Mouse (Mus musculus) R1 (cell line): ENCODE measurements around the gene Clic6.

ENCODE experiments used
- DNase-seq: peaks from one replicate; pipeline ENCODE4 v3.0.0-alpha.2; 2018; ENCODE audit warnings: low read depth, low spot score

The Clic6 gene

DNA sequence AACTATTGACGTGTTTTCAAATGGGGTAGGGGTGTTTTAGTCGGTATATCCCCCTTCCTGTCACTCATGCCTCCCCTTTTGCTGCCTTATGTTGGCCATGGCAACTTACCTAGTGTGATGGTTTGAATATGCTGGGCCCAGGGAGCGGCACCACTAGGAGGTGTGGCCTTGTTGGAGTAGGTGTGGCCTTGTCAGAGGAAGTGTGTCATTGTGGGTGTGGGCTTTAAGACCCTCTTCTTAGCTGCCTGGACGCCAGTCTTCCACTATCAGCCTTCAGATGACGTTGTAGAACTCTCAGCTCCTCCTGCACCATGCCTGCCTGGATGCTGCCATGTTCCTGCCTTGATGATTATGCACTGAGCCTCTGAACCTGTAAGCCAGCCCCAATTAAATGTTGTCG lies 14.8 kb upstream of the Clic6 start, which contains the start of gene Rcan1:
Gene Rcan1 (minus strand): TSS at position 162 of the 400 bp plus-strand sequence.
- peak; percentile 76 for DNase-seq

DNA sequence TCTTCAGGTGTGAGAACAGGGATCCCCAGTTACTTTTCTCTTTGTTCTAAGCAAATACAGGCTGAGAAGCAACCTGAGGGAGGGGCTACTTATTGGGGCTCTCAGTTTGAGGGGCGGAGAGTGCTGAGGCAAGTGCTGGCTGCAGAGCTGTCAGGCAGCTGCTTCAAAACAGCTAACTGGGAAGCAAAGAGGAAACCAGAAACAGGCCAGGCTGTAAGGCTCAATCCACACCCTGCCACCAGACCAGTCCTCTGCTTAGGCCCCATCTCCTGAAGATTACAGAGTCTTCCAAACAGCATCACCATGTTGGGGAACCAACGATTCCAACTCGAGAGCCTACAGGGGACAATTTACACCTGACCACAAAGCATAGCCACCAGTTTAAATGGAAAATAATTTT lies 12.6 kb upstream of the Clic6 start:
- DNase-seq: no peak

- peak; percentile 95 for DNase-seq
Measured at GRCm38 (mm10) chr16:92475093-92475860, 10.3 kb upstream of the Clic6 start.

DNA sequence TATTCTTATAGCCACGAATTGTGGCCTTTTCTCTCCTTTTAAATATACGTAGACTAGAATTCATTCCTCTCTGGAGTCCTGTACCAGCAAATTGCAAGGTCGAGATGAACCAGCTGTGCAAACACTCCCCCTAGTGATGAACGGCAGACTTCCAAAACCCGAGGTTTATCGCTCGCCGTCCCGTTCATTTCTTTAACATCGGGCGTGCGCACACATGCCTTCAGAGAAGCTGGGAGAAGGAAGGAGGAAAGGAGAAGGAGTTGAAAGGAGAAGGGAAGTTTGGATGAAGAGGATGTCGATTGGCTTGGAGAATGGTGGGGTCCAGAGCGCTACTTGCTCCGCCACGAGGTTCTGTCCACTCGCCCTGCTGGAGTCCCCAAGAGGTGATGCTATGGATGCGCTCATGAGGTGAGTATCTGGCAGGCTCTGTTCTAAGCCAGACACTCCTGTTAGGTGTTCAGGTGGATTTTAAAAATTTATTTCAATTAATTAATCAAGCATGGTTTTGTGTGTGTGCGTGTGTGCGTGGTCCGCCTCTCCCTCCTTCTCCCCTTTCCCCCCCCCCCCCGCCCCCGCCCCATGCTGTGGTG lies 6.9 kb upstream of the Clic6 start:
- DNase-seq: peak; percentile 69

- DNase-seq: no peak
Measured at GRCm38 (mm10) chr16:92487086-92487485, 1.6 kb downstream of the Clic6 start.

GRCm38 (mm10) chr16:92487489-92487888 lies 2.0 kb downstream of the Clic6 start:
- peak; percentile 67 for DNase-seq

DNA sequence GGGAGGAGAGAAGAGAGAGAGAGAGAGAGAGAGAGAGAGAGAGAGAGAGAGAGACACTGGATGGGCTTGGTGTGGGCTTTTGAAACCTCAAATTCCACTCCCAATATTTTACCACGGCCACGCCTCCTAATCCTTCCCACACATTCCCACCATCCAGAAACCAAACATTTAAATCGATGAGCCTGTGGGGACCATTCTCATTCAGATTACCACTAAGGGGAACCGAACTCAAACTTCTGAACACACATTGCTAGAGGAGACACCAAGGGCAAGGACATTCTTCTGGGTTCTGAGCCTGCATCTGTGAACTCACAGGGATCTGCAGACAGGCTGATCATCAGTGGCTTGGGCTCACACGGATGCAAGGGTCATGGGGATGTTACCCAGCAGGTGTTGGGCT lies 2.9 kb downstream of the Clic6 start:
- peak; percentile 59 for DNase-seq

DNA sequence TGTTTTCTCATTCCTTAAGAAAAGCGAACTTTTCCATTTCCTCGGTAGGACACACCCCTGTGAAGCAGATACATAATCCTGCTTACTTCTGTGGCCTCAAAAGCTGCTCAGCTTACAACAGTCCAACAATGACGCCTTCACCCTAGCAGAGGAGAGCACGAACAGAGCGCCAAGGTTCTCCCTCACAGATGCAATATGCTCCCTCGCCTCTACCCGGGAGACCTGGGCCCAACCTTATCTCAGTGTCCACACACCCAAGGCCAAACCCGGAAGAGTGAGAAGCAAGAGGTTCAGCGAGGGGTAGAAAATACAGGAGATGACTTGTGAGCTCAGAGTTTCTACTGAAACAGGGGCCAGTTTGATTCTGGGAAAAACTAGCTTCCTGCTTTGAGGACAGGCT lies 3.8 kb downstream of the Clic6 start:
- DNase-seq: no peak

DNA sequence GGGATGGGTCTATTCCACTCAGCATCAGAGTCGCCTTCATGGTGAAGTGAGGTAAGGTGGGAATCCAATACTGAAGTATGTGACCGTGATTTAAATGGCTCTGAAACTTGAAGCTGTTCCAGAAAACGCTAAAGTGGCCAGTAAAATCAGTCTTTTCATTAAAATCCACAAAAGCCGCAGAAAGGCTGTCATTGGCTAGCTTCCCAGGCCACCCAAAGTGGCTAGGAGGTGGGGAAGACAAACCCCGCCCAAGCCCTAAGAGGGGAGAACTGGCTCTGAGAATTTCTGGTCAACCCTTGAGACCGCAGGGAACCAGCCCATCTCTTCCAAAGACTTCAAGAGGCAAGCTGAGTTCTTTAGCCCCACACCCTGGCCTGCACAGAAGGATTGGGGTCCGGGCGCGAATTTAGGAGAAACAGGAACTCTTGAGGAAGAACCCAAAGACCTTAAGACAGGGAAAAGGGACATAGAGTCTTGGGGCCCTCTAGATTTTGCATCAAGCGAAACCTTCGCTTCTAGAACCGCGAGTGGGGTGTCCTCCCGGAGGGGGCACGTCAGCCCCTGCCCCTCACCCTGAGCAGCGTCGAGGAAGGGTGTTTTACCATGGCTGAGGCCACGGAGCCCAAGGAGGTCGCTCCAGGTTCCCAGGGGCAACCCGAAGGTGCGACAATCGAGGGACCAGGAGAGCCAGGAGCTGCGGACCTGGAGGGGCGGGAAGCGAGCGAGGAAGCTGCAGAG lies 12.5 kb downstream of the Clic6 start:
- DNase-seq: peak; percentile 36

DNA sequence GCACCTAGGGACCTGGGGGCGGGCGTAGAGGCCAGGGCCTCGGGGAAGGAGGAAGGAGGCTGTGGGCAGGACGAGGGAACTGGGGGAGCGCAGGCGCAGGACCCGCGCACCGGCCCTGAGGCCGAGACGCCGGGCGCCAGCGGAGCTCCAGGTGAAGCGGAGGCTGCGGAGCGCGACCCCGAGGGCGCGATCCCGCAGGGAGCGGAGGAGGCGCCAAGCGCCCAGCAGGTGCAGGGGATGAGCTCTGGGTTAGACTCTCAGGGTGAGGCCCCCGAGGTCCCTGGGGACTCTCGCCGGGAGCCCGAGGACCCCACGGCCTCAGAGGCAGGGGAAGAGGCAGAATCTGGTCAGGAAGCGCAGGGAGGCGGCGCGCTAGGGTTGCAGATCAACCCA lies 13.0 kb downstream of the Clic6 start:
- DNase-seq: peak; percentile 39

DNA sequence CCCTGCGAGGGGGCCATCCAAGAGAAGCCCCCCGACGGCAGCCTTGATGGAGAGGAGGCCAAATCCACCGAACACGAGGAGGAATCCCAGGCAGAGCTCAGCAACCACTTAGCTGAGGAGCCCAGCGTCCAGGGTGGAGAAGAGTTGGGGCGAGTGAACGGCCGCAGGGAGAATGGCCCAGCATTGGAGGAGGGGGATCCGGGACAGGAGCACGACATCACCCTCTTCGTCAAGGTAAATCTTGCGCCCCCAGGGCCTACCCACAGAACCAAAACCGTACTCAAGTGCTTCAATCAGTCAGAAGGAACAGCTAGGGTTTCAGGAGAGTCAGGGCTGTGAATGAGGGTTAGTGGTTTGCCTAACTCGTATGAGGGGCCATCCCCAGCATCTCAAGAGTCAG lies 13.8 kb downstream of the Clic6 start:
- DNase-seq: no peak

GRCm38 (mm10) chr16:92500534-92500933 lies 15.0 kb downstream of the Clic6 start:
- no peak for DNase-seq

DNA sequence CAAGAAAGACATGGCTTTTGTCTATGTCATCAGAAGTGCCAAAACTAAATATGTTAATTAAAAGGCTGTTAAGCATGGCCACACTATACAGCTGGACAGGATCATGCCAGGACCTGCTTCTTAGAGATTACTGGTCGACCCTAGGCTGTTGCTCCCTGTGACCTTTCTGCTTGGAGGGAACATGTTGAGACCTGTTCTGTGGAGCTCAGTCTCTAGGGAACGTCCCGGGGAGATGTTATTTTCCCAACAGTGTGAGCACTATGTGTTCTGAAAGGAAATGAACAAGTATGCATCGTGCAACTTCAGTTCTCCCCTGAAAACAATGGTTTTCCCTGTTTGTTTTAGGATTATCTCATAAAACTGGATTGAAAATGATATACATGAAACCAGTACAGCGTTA lies 17.6 kb downstream of the Clic6 start:
- DNase-seq: no peak

DNA sequence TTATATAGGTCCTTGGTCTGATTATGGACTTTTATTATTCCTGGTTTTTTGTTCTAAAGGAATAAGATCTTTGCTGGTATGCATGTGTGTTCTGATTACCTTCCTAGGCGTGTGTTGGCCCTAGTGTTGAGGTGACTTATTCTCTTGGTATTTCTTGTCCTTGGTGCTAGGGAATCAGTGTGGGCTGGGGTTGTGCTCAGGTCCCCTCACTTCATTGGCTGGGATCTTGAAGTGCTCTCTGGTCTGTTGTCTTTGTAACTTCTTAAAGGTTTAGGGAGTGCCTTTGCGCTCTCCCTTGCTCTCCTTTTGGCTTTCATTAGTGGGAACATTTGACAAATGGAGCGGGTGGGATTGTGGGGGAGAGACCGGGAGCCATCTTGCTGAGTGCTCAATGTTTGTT lies 22.0 kb downstream of the Clic6 start:
- no peak for DNase-seq

DNA sequence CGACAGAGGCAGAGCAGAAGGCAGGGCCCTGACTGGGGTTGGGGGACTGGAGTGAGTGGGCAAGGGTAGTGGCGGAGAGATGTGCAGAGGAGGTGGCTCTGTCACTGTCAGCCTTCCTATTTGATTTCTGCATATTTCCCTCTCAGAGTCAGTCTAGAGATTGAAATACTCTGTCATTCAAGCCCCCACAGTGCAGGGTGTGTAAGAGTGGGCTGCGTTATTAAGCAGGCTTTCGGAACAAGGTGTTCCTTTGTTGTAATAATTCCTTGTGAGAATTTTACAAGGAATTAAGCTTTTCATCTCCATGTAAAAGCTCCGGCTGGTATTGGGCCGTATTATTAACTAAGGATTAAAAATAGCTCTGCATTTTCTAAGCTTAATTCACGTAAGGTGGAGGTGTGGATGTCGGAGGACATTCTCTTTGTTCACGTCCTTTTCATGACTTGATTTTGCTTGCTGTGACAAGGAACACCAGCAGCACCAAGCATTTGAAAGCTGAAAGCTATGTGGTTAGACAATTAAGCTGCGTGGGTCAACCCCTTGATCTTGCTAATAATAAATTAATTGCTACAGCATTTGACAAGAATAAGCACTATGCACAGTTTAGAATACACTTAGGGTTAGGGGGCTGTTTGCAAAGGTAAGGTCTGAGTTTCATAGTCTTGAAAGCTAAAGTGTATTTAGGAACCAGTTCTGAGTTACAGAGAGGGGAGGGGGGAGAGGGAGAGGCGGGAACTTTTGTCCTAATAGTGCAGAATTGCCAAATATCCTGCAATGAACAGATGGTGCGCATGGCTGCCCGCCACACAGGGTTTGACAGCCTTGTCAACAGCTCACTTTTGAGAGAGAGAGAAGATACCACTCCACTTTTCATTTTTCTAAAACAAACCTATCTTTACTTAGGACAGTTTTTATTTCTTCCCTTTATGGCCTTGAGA lies 25.6 kb downstream of the Clic6 start:
- no peak for DNase-seq

GRCm38 (mm10) chr16:92511773-92512391 lies 26.3 kb downstream of the Clic6 start:
- peak; percentile 68 for DNase-seq

DNA sequence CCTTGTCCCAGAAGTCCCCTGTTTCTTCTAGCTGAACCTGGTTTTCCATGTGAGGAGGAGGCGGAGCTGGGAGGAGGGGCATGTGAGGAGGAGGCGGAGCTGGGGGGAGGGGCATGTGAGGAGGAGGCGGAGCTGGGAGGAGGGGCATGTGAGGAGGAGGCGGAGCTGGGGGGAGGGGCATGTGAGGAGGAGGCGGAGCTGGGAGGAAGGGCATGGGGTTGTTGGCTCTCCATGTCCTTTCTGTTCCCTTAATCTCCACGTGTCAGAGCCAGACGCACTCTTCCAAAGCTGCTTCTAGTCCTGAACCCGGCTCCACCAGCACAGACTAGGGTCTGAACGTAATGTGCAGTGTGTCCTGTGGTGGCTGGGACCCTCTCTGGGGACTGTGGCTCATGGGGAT lies 29.4 kb downstream of the Clic6 start:
- DNase-seq: peak; percentile 61

DNA sequence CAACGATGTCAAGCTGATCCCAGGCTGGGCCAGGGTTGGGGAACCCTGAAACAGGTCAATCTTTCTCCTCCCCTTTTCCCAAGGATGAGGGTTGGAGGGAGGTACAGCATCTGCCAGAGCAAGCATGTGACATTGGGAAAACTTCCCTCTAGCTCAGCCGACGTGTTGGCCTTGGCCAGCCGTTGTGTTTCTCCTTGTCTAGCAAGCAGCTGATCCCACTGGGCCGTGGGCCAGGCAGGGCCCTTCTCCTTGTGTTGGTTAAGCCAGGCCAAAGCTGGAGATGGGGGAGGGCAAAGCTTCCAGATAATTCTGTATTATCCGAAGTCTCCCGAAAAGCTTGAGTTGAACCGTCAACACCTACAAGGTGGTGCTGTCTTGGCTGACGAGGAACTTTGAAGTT lies 30.6 kb downstream of the Clic6 start:
- no peak for DNase-seq

DNA sequence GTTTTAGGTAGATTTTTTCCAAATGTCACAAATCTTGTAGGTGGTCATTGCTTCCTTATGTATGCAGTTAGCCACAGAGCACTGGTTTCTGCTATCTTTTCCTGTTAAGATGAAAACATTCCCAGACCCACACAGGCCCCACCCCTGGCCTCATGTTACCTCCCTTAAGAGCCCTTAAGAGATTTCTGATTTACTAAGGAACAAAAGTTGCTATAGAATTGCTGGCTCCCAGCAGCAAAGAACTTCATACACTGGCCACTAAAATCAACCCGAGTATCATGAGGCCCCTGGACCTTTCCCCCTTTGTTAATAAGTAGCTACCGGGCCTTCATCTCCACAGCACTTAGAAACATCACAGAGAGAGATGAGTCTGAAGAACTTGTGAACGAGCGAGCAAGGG lies 33.2 kb downstream of the Clic6 start:
- no peak for DNase-seq

GRCm38 (mm10) chr16:92519820-92520492 lies 34.4 kb downstream of the Clic6 start:
- DNase-seq: peak; percentile 67

GRCm38 (mm10) chr16:92523351-92523750 lies 37.8 kb downstream of the Clic6 start:
- no peak for DNase-seq
